Mouse (Mus musculus): ENCODE data around the gene Fam174b. TPM values are rescaled to one million over a fixed set of nuclear protein-coding genes. Genes with fewer than 3 reads are reported as not detected.

Fam174b gene
- polyA plus RNA-seq, 1 experiment from 2014 or later, result 34.5 TPM

DNA sequence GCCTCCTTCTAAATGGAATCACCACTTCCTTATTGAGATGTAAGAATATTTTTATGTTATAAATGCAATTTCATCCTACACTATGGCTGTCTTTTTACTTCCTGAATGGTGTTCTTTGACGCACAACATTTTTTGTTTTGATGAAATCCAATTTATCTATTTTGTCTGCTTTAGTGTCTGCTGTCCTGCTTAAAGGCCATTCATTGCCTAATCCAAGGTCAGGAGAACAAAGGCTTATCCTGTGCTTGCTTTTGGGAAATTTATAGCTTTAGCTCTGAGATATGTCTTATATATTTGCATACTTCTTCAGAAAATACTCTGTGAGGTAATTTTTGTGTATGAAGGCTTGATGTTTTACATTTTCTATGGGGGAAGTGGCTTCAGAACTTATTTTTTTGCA is 13.5 kb downstream of the Fam174b start:
- no peak overlapping the region for H3K4me2 ChIP-seq
- WGBS, result 69% methylated on average over 1 of the region's 1 CpGs
- peaks cover 14% of the 10 kb centered on the region for H3K4me1 ChIP-seq
- ATAC-seq (replicated peaks; ENCODE audit: low FRiP score), result no peak
- no peak overlapping the region for H3K4me3 ChIP-seq (replicated peaks)
- H3K27ac ChIP-seq, result no peak overlapping the region
- H3K27me3 ChIP-seq, result no peaks in the 10 kb centered on the region
- no peak overlapping the region for H3K9ac ChIP-seq
- 0 out of 2 replicates have a peak, but pooled peaks cover 5% of the 10 kb centered on the region for H3K9me3 ChIP-seq (replicated peaks)
- H3K36me3 ChIP-seq, result no peaks in the 10 kb centered on the region

DNA sequence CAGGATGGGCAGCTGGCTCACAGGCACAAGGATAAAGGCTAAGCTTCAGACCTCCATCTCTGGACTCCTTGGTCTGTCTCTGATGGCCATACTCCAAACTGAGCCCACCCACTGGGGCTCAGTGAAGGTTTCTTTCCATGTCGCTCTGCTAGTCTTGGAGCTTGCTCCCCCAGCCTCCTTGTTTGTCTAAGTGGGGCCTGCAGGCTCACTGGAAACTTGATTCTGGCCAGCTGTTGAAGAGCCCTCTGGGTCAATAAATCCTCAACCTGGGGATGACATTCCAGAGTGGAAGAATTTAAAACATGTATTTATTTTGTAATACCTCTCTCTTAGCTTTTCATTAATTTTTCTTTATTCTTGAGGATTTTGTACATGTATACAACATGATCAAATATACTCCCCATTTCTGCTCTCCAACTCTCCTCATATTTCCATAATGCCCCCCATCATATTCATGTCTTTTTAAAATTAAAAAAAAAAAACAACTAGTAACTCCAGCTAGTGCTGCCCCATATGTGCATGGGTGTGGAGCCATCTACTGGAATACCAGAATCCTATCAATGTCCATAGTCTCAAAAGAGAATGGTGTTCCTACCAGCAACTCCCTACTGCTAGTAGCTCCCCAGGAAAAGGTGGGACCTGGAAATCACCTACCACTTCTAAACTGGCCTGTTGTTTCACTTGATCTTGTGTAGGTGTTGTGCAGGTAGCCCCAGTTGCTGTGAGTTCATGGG is 15.4 kb downstream of the Fam174b start:
- Histone ChIP-seq H3K4me2 (no peak overlapping the region), H3K27me3 (no peaks in the 10 kb centered on the region), H3K9me3 (replicated peaks) (0 out of 2 replicates have a peak, but pooled peaks cover 5% of the 10 kb centered on the region), H3K4me1 (peaks cover 14% of the 10 kb centered on the region), H3K36me3 (no peaks in the 10 kb centered on the region), H3K27ac (peak overlapping the region; percentile 41), H3K4me3 (replicated peaks) (no peak overlapping the region), H3K9ac (no peak overlapping the region)
- peak; percentile 72; the same call in 1 of the 2 replicates for ATAC-seq (replicated peaks; ENCODE audit: low FRiP score)
- WGBS, result 38% methylated on average over 1 of the region's 1 CpGs

DNA sequence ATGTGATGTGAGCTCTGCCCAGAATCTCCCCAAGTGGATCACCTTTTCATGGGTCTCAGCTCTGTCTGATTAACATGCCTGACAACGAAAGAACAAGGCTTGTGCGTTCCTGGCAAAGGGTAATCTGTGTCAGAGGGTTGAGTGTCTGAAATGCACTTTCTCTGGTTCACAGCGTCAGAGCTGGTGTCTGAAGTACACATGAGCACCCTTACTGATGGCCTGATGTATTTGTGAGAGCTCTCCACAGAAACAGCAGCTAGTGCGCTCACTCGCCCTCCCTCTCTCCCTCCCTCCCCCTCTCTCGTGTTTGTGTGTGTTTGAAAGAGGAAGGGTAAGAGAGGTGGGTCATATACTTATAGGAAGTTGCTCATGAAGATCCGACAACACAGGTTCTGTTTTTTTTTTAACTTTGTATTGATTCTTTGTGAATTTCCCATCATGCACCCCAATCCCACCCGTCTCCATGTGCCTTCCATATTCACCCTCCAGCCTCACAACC is 21.6 kb downstream of the Fam174b start:
- Histone ChIP-seq H3K4me1 (no peaks in the 10 kb centered on the region), H3K4me2 (no peak overlapping the region), H3K36me3 (no peaks in the 10 kb centered on the region), H3K27ac (no peak overlapping the region), H3K9ac (no peak overlapping the region), H3K27me3 (no peaks in the 10 kb centered on the region), H3K4me3 (replicated peaks) (no peak overlapping the region), H3K9me3 (replicated peaks) (no peaks in the 10 kb centered on the region)
- no peak for ATAC-seq (replicated peaks; ENCODE audit: low FRiP score)
- WGBS, result 78% methylated on average over 8 of the region's 8 CpGs

DNA sequence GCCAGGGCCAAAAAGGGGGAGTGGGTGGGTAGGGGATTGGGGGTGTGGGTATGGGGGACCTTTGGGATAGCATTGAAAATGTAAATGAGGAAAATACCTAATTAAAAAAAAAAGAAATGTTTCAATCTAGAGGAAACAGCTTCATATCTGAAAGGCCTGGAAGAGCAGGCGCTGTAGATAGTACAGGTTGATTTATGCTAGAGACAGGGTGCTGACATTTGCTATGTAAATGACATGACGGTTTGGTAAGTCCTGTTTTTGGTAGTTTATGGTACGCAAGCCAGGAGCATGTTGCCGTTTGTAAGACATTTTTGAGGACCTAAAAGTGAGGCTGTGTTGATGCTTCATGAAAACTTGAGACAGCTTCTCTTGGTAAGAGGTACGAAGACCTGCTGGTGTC is 24.6 kb downstream of the Fam174b start:
- no peak for ATAC-seq (replicated peaks; ENCODE audit: low FRiP score)
- Histone ChIP-seq H3K4me1 (no peaks in the 10 kb centered on the region), H3K27ac (no peak overlapping the region), H3K9me3 (replicated peaks) (no peaks in the 10 kb centered on the region), H3K4me2 (no peak overlapping the region), H3K36me3 (peaks cover 6% of the 10 kb centered on the region; the same call in 1 of the 2 replicates), H3K27me3 (no peaks in the 10 kb centered on the region), H3K4me3 (replicated peaks) (no peak overlapping the region), H3K9ac (no peak overlapping the region)
- WGBS, result 84% methylated on average over 5 of the region's 5 CpGs

DNA sequence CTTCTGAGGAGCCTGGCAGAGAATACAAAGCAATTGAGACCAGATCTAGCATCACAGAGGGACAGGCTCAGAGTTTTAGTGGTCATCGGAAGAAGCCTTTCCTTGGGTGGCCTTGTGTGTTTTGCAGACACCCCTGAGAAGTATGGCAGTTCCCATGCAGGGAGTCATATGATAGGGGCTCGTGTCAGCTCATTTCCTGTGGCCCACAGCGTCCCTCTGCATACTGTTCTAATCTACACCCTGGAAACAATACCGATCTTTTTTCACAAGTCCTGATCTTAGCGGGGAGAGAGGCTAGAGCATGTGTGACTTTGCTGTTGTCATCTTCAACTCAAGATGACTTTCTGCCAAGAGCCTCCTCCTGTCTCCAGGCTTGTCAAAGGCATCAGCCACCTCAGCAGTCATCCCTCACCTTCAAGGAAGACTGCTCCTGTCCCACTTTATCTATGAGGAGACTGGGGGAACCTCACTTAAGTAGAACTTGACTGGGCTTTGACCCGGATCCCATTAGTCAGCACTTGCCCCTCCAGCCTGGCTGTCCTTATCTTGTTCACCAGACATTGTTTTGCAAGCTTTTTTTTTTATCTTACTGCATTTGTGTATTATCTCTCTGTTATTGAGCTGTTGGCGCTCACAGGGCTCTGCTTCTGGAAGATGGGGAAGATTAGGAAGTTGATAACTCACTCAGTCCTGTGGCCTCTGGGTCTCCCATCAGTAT is 25.2 kb downstream of the Fam174b start:
- H3K9me3 ChIP-seq (replicated peaks), result no peaks in the 10 kb centered on the region
- H3K36me3 ChIP-seq, result peaks cover 7% of the 10 kb centered on the region; the same call in 1 of the 2 replicates
- no peaks in the 10 kb centered on the region for H3K27me3 ChIP-seq
- H3K4me3 ChIP-seq (replicated peaks), result no peak overlapping the region
- no peak overlapping the region for H3K27ac ChIP-seq
- 0 out of 2 replicates have a peak, but pooled peaks cover 1% of the 10 kb centered on the region for H3K4me1 ChIP-seq
- 65% methylated on average over 7 of the region's 7 CpGs for whole genome bisulfite sequencing
- no peak overlapping the region for H3K4me2 ChIP-seq
- no peak overlapping the region for H3K9ac ChIP-seq
- no peak for ATAC-seq (replicated peaks; ENCODE audit: low FRiP score)

DNA sequence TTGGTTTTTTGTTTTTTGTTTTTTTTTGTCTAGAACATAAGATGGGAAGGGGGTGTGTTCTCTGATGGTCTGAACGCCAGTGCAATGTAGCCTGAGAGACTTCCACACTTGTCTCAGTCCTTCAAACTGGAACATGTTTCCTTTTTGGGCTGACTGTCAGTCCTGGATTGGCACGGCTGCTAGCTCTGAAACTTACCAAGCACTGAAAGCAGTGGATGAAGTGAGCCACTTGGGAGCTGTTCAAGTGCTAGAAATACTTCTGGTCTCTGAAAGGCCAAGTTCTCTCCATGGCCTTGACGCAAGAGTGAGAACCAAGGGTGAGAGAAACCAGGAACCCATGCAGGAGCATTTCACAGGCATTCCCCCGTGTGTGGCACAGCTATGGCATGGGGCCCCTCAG is 29.1 kb downstream of the Fam174b start:
- Histone ChIP-seq H3K36me3 (peaks cover 7% of the 10 kb centered on the region; the same call in 1 of the 2 replicates), H3K27me3 (no peaks in the 10 kb centered on the region), H3K4me2 (no peak overlapping the region), H3K4me1 (peaks cover 22% of the 10 kb centered on the region), H3K9ac (no peak overlapping the region), H3K4me3 (replicated peaks) (no peak overlapping the region), H3K9me3 (replicated peaks) (no peaks in the 10 kb centered on the region), H3K27ac (no peak overlapping the region)
- ATAC-seq (replicated peaks; ENCODE audit: low FRiP score), result no peak
- WGBS, result 92% methylated on average over 4 of the region's 4 CpGs

DNA sequence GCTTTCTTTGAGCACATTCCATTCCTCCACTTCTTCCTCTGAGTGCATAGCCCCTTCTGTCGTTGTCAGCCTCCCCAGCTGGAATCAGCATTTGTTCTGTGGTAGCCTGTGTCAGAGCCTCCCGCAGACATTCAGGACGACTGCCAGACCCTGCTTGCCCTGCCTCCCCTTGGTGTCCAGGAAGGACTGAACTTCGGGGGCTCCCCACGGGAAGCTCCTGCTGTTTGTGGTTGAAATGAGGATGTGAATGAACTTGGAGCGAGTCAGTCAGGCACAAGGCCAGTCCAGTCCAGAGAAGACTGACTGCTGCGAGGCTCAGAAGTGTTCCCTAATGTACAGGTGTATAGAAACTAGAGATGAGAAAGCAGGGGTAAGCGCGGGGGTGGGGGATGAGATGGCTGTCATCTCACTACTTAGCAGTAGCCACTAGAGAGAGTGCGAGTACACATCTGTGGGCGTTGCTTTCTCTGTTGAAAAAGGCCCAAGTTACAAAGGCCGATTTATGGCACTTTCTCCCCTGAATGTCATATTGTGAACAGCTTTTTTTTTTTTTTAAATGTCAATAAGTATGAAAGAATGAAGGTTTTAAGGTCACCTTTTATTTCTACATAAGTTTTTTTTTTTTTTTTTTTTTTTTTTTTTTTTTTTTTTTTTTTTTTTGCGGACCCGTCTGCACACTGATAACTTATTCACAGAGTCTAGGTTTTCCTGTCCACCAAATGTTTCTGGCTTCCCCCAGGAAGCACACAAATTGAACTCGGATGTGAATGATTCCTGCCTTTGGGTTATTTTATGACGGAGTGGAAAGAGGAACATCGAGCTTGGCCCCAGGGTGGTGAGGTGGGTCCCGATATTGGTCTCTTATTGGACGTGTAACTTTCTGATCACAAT is 31.5 kb downstream of the Fam174b start:
- peaks cover 7% of the 10 kb centered on the region for H3K36me3 ChIP-seq
- peaks cover 27% of the 10 kb centered on the region for H3K4me1 ChIP-seq
- peak overlapping the region; percentile 38; the same call in 1 of the 2 replicates for H3K27ac ChIP-seq
- WGBS, result 40% methylated on average over 19 of the region's 19 CpGs
- no peaks in the 10 kb centered on the region for H3K27me3 ChIP-seq
- ATAC-seq (replicated peaks; ENCODE audit: low FRiP score), result no peak
- peak overlapping the region; percentile 8 for H3K4me2 ChIP-seq
- no peaks in the 10 kb centered on the region for H3K9me3 ChIP-seq (replicated peaks)
- no peak overlapping the region for H3K4me3 ChIP-seq (replicated peaks)
- H3K9ac ChIP-seq, result no peak overlapping the region

DNA sequence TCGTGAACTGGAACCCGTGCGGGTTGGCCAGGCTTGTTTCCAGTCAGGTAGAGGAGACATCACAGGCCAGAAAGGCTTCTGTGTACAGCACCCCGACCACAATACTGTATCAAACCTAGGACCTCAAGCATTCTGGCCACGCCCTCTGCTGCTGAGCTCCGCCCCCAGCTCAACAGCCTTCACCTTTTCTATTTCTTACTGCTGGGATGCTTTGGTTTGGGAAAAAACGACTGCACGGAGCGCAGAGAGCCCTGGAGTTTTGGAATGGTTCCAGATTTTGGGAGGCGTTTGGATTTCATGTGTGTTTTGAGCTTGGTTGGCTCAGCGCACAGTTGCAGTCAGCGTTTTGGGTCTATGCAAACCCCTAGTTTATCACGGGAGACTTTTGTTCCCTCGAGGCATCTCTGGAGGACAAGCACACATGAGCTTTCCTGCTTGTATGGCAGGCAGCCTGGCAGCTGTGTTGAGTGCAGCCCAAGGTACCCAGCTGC is 32.2 kb downstream of the Fam174b start:
- Histone ChIP-seq H3K4me1 (peaks cover 27% of the 10 kb centered on the region), H3K9ac (no peak overlapping the region), H3K4me2 (peak overlapping the region; percentile 8; the same call in 1 of the 2 replicates), H3K9me3 (replicated peaks) (no peaks in the 10 kb centered on the region), H3K27me3 (no peaks in the 10 kb centered on the region), H3K36me3 (peaks cover 7% of the 10 kb centered on the region), H3K4me3 (replicated peaks) (no peak overlapping the region), H3K27ac (no peak overlapping the region)
- 0 out of 2 replicates have a peak, but pooled peaks have one; percentile 40 for ATAC-seq (replicated peaks; ENCODE audit: low FRiP score)
- 62% methylated on average over 14 of the region's 14 CpGs for WGBS

DNA sequence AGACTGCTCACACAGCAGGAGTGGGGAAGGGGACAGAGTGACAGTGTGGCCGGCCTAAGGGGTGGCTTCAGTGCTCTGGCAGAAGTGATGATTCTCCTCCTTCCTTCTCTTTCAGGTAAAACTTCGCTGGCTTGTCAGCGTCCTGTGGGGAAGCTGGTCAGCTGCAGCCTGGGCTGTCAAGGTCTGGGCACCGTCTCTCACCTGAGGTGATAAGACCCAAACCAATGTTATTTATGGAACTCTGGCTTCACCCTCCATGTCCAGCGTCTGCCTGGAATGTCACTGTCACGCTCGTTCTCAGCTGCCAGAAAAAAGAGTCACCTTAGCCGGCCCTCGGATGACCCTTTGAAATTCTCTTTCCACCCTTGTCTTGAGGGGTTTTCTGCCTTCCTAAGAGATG is 34.7 kb downstream of the Fam174b start:
- H3K36me3 ChIP-seq, result peaks cover under 1% of the 10 kb centered on the region; the same call in 1 of the 2 replicates
- H3K9me3 ChIP-seq (replicated peaks), result no peaks in the 10 kb centered on the region
- WGBS, result 74% methylated on average over 9 of the region's 9 CpGs
- H3K4me2 ChIP-seq, result no peak overlapping the region
- no peak overlapping the region for H3K9ac ChIP-seq
- H3K4me3 ChIP-seq (replicated peaks), result no peak overlapping the region
- no peaks in the 10 kb centered on the region for H3K27me3 ChIP-seq
- peaks cover 34% of the 10 kb centered on the region for H3K4me1 ChIP-seq
- no peak for ATAC-seq (replicated peaks; ENCODE audit: low FRiP score)
- H3K27ac ChIP-seq, result no peak overlapping the region

DNA sequence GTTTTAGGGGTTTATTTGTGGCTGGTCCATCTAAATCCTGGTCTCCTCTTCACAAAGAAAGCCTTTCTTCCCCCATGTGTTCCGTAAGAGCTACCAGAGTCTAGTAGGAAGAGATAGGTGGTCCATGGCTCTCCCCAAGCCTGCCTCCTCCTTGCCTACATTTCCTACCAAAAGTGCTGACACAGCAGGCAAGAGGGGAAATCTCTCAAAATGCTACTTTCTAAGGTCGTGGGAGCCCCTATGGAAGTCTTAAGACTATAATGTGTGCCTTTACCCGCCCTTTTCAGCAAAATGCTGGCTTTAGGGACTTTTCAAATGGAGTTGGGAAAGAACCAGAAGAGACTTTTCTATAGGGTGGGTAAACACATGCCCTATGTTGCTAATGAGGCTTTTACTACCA is 37.7 kb downstream of the Fam174b start:
- ATAC-seq (replicated peaks; ENCODE audit: low FRiP score), result no peak
- WGBS, result 75% methylated on average over 3 of the region's 3 CpGs
- Histone ChIP-seq H3K27ac (no peak overlapping the region), H3K27me3 (no peaks in the 10 kb centered on the region), H3K36me3 (no peaks in the 10 kb centered on the region; the same call in 1 of the 2 replicates), H3K4me2 (no peak overlapping the region), H3K4me3 (replicated peaks) (no peak overlapping the region), H3K4me1 (peaks cover 12% of the 10 kb centered on the region), H3K9me3 (replicated peaks) (no peaks in the 10 kb centered on the region), H3K9ac (no peak overlapping the region)

DNA sequence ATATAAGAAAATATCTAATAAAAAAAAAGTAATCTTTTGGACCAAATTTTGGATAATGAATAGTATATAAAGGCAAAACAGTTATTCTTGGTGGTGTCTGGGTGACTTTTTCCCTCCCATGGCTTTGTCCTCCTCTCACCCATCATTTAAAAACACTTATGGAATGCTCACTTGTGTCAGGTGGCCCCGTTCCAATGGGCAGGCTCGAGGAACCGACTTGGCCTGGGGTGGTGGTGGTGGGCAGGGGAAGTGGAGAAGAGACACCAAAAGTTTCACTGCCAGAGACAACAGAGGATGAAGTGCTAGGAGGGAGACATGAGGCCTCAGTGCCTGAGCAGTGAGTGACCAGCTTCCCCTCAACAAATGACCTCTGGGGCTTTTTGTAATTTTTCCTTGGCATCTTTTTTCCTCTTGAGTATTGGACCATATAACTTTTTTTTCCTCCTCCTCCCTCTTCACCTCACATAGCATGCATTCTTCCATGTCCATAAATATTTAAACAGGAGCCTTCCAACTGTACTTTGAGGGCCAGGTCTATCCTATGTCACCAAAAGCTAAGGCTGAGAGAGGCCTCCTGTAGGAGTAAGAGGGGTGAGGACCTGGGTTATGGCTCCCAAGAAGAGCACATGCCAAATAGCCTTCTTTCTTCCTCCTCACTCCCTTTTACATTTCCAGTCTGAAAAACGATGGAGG is 44.8 kb downstream of the Fam174b start:
- H3K9me3 ChIP-seq (replicated peaks), result no peaks in the 10 kb centered on the region
- H3K36me3 ChIP-seq, result no peaks in the 10 kb centered on the region
- WGBS, result 75% methylated on average over 4 of the region's 4 CpGs
- no peak for ATAC-seq (replicated peaks; ENCODE audit: low FRiP score)
- H3K4me2 ChIP-seq, result no peak overlapping the region
- H3K4me1 ChIP-seq, result no peaks in the 10 kb centered on the region; the same call in 1 of the 2 replicates
- H3K27ac ChIP-seq, result no peak overlapping the region
- H3K27me3 ChIP-seq, result no peaks in the 10 kb centered on the region
- no peak overlapping the region for H3K9ac ChIP-seq
- H3K4me3 ChIP-seq (replicated peaks), result no peak overlapping the region
